Mouse (Mus musculus) liver, adult 2 months (tissue): ENCODE data around the gene Taldo1.

Source experiments
- CTCF ChIP-seq: fragments of 200-500 bp; IDR thresholded peaks from 2 replicates; pipeline ENCODE4 v1.5.1; 2011; ENCODE audit warnings: low read depth, low read length, control low read depth
- POLR2A ChIP-seq: fragments of 200-500 bp; IDR thresholded peaks from 2 replicates; pipeline ENCODE4 v1.6.1; 2011; ENCODE audit warnings: low read length, control low read depth; ENCODE audit not compliant: insufficient read depth; ENCODE audit errors: extremely low read depth

DNA sequence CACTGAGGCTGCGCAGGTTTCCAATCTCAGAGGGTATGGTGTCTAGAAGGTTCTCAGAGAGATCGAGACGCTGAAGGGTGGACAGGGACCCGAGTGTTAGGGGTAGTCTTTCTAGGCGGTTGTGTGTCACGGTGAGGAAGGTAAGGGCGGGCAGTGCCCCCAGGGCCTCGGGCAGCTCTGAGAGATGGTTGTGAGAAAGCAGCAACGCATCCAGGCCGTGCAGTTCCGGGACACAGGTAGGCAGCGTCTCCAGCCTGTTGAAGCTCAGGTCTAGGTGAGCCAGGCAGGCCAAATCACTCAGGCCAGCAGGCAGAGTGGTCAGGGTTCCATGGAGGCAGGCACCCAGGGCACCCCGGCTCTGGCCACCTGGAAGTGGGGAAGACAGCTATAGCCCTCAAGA lies 50.2 kb downstream of the Taldo1 start:
- no peak for TF ChIP-seq POLR2A
- no peak for TF ChIP-seq CTCF
